Mouse (Mus musculus) right cerebral cortex, adult 2 months (tissue): ENCODE measurements around the gene Espn.
A peak's percentile ranks its signal among the peaks of the same experiment; 100 is the strongest.

Source experiments
- DNase-seq, 2 experiments: peaks; one replicate each; pipeline ENCODE4 v3.0.0; 2021 to 2022; ENCODE audit warnings: low spot score in 2 of 2

The Espn gene

GRCm38 (mm10) chr4:152097911-152098799, 54.0 kb downstream of the Espn start:
- DNase-seq = no peak

- DNase-seq = no peak
Measured at GRCm38 (mm10) chr4:152096927-152097326, 55.2 kb downstream of the Espn start.

GRCm38 (mm10) chr4:152095937-152096910, 55.9 kb downstream of the Espn start:
- peak in 1 of 2 experiments; percentile 63 for DNase-seq

- DNase-seq = no peak
Measured at GRCm38 (mm10) chr4:152094233-152094632, 57.9 kb downstream of the Espn start.

- peak in 1 of 2 experiments; percentile 22 for DNase-seq
Measured at GRCm38 (mm10) chr4:152092751-152093293, 59.3 kb downstream of the Espn start.

GRCm38 (mm10) chr4:152090191-152090590, 62.0 kb downstream of the Espn start:
- no peak for DNase-seq

GRCm38 (mm10) chr4:152088556-152089120, 63.5 kb downstream of the Espn start:
- DNase-seq = peak; percentile 88 to 90

GRCm38 (mm10) chr4:152088133-152088532, 64.0 kb downstream of the Espn start:
- peak; percentile 71 to 79 for DNase-seq

GRCm38 (mm10) chr4:152087211-152088081, 64.7 kb downstream of the Espn start:
- peak in 1 of 2 experiments; percentile 35 for DNase-seq

GRCm38 (mm10) chr4:152086505-152087210, 65.5 kb downstream of the Espn start:
- peak; percentile 55 to 60 for DNase-seq

- no peak for DNase-seq
Measured at GRCm38 (mm10) chr4:152084616-152085015, 67.6 kb downstream of the Espn start.

- DNase-seq = no peak
Measured at GRCm38 (mm10) chr4:152083611-152084220, 68.5 kb downstream of the Espn start.

- DNase-seq = no peak
Measured at GRCm38 (mm10) chr4:152079931-152080330, 72.2 kb downstream of the Espn start.

GRCm38 (mm10) chr4:152079261-152079660, 72.9 kb downstream of the Espn start:
- no peak for DNase-seq

GRCm38 (mm10) chr4:152078105-152078530, 74.1 kb downstream of the Espn start:
- DNase-seq = peak in 1 of 2 experiments; percentile 39

GRCm38 (mm10) chr4:152077191-152077590, 75.0 kb downstream of the Espn start:
- no peak for DNase-seq

GRCm38 (mm10) chr4:152074548-152074947, 77.6 kb downstream of the Espn start:
- DNase-seq = no peak

GRCm38 (mm10) chr4:152073715-152074114, 78.5 kb downstream of the Espn start:
- DNase-seq = no peak

GRCm38 (mm10) chr4:152072655-152073054, 79.5 kb downstream of the Espn start:
- DNase-seq = no peak
